Mouse (Mus musculus) liver, adult (tissue): Measurements from ENCODE around the gene AW822073.

ENCODE experiments used
- GATA4 ChIP-seq: IDR thresholded peaks from 2 replicates; pipeline ENCODE4 v1.6.1; 2014; ENCODE audit warnings: mild to moderate bottlenecking, low read length; ENCODE audit not compliant: insufficient replicate concordance

AW822073 gene

GRCm38 (mm10) chr10:58210514-58210913, 14.2 kb downstream of the AW822073 start:
- no peak for TF ChIP-seq GATA4

- TF ChIP-seq GATA4 = no peak
Observed at GRCm38 (mm10) chr10:58209710-58210467, 14.8 kb downstream of the AW822073 start.

- no peak for TF ChIP-seq GATA4
Observed at GRCm38 (mm10) chr10:58206639-58207404, 17.9 kb downstream of the AW822073 start.

- no peak for TF ChIP-seq GATA4
Observed at GRCm38 (mm10) chr10:58205986-58206385, 18.7 kb downstream of the AW822073 start.
